Mouse (Mus musculus): Measurements from ENCODE around the gene Cyp2t4. TPM values are rescaled to one million over a fixed set of nuclear protein-coding genes. Genes with fewer than 3 reads are reported as not detected.

Gene Cyp2t4
- polyA plus RNA-seq, 2 experiments, result not detected

- Histone ChIP-seq H3K9ac (ENCODE audit: low read depth, low read length, severe bottlenecking) (no peak overlapping the region), H3K9me3 (ENCODE audit: control insufficient read depth, low read length) (no peaks in the 10 kb centered on the region), H3K36me3 (ENCODE audit: control insufficient read depth, insufficient read depth, low read length) (no peaks in the 10 kb centered on the region), H3K4me1 (ENCODE audit: control insufficient read depth, insufficient read depth, low read length) (no peaks in the 10 kb centered on the region), H3K27me3 (ENCODE audit: control insufficient read depth, insufficient read depth, low read length) (no peaks in the 10 kb centered on the region), H3K27ac (replicated peaks; ENCODE audit: low read depth, low read length) (no peak overlapping the region), H3K4me3 (replicated peaks; ENCODE audit: low read length) (no peak overlapping the region), H3K4me2 (replicated peaks; ENCODE audit: low read depth, low read length, severe bottlenecking) (no peak overlapping the region)
- 87% methylated on average over 13 of the region's 13 CpGs for WGBS
- DNase-seq (ENCODE audit: low spot score) (no peak), ATAC-seq (ENCODE audit: low FRiP score, low read depth) (no peak)
- TF ChIP-seq POLR2A (IDR thresholded peaks at IDR 0.05; ENCODE audit: borderline replicate concordance, extremely low read depth, insufficient read depth, insufficient read length), result no peak
These were observed 24.6 kb upstream of the Cyp2t4 start for GRCm38 (mm10) chr7:27128946-27129345.

GRCm38 (mm10) chr7:27129811-27130210 lies 23.7 kb upstream of the Cyp2t4 start:
- no peak for TF ChIP-seq POLR2A (IDR thresholded peaks at IDR 0.05; ENCODE audit: borderline replicate concordance, extremely low read depth, insufficient read depth, insufficient read length)
- H3K27ac ChIP-seq (replicated peaks; ENCODE audit: low read depth, low read length), result no peak overlapping the region
- H3K9ac ChIP-seq (ENCODE audit: low read depth, low read length, severe bottlenecking), result no peak overlapping the region
- 79% methylated on average over 12 of the region's 12 CpGs for WGBS
- no peak for DNase-seq (ENCODE audit: low spot score)
- no peak for ATAC-seq (ENCODE audit: low FRiP score, low read depth)
- no peaks in the 10 kb centered on the region for H3K9me3 ChIP-seq (ENCODE audit: control insufficient read depth, low read length)
- H3K27me3 ChIP-seq (ENCODE audit: control insufficient read depth, insufficient read depth, low read length), result no peaks in the 10 kb centered on the region
- no peak overlapping the region for H3K4me2 ChIP-seq (replicated peaks; ENCODE audit: low read depth, low read length, severe bottlenecking)
- H3K4me1 ChIP-seq (ENCODE audit: control insufficient read depth, insufficient read depth, low read length), result no peaks in the 10 kb centered on the region
- no peaks in the 10 kb centered on the region for H3K36me3 ChIP-seq (ENCODE audit: control insufficient read depth, insufficient read depth, low read length)
- H3K4me3 ChIP-seq (replicated peaks; ENCODE audit: low read length), result no peak overlapping the region

- Histone ChIP-seq H3K4me2 (replicated peaks; ENCODE audit: low read depth, low read length, severe bottlenecking) (no peak overlapping the region), H3K27me3 (ENCODE audit: control insufficient read depth, insufficient read depth, low read length) (no peaks in the 10 kb centered on the region), H3K9ac (ENCODE audit: low read depth, low read length, severe bottlenecking) (no peak overlapping the region), H3K36me3 (ENCODE audit: control insufficient read depth, insufficient read depth, low read length) (no peaks in the 10 kb centered on the region), H3K4me3 (replicated peaks; ENCODE audit: low read length) (no peak overlapping the region), H3K27ac (replicated peaks; ENCODE audit: low read depth, low read length) (no peak overlapping the region), H3K4me1 (ENCODE audit: control insufficient read depth, insufficient read depth, low read length) (no peaks in the 10 kb centered on the region), H3K9me3 (ENCODE audit: control insufficient read depth, low read length) (no peaks in the 10 kb centered on the region)
- DNase-seq (ENCODE audit: low spot score), result no peak
- ATAC-seq (ENCODE audit: low FRiP score, low read depth), result no peak
- WGBS, result 85% methylated on average over 22 of the region's 22 CpGs
- no peak for TF ChIP-seq POLR2A (IDR thresholded peaks at IDR 0.05; ENCODE audit: borderline replicate concordance, extremely low read depth, insufficient read depth, insufficient read length)
These were observed 22.8 kb upstream of the Cyp2t4 start for GRCm38 (mm10) chr7:27130521-27131370.

- H3K9me3 ChIP-seq (ENCODE audit: control insufficient read depth, low read length), result no peaks in the 10 kb centered on the region
- no peak overlapping the region for H3K4me3 ChIP-seq (replicated peaks; ENCODE audit: low read length)
- H3K27me3 ChIP-seq (ENCODE audit: control insufficient read depth, insufficient read depth, low read length), result no peaks in the 10 kb centered on the region
- DNase-seq (ENCODE audit: low spot score), result no peak
- H3K27ac ChIP-seq (replicated peaks; ENCODE audit: low read depth, low read length), result no peak overlapping the region
- H3K4me1 ChIP-seq (ENCODE audit: control insufficient read depth, insufficient read depth, low read length), result no peaks in the 10 kb centered on the region
- 70% methylated on average over 2 of the region's 2 CpGs for WGBS
- no peak overlapping the region for H3K4me2 ChIP-seq (replicated peaks; ENCODE audit: low read depth, low read length, severe bottlenecking)
- no peaks in the 10 kb centered on the region for H3K36me3 ChIP-seq (ENCODE audit: control insufficient read depth, insufficient read depth, low read length)
- ATAC-seq (ENCODE audit: low FRiP score, low read depth), result no peak
- no peak overlapping the region for H3K9ac ChIP-seq (ENCODE audit: low read depth, low read length, severe bottlenecking)
- TF ChIP-seq POLR2A (IDR thresholded peaks at IDR 0.05; ENCODE audit: borderline replicate concordance, extremely low read depth, insufficient read depth, insufficient read length), result no peak
These were observed 22.1 kb upstream of the Cyp2t4 start for GRCm38 (mm10) chr7:27131387-27131786.

- no peak for TF ChIP-seq POLR2A (IDR thresholded peaks at IDR 0.05; ENCODE audit: borderline replicate concordance, extremely low read depth, insufficient read depth, insufficient read length)
- Histone ChIP-seq H3K4me1 (ENCODE audit: control insufficient read depth, insufficient read depth, low read length) (no peaks in the 10 kb centered on the region), H3K27ac (replicated peaks; ENCODE audit: low read depth, low read length) (no peak overlapping the region), H3K27me3 (ENCODE audit: control insufficient read depth, insufficient read depth, low read length) (no peaks in the 10 kb centered on the region), H3K9me3 (ENCODE audit: control insufficient read depth, low read length) (no peaks in the 10 kb centered on the region), H3K4me3 (replicated peaks; ENCODE audit: low read length) (no peak overlapping the region), H3K36me3 (ENCODE audit: control insufficient read depth, insufficient read depth, low read length) (no peaks in the 10 kb centered on the region), H3K4me2 (replicated peaks; ENCODE audit: low read depth, low read length, severe bottlenecking) (peak overlapping the region; percentile 25; the same call in 1 of the 2 replicates), H3K9ac (ENCODE audit: low read depth, low read length, severe bottlenecking) (no peak overlapping the region)
- WGBS, result 9% methylated on average over 10 of the region's 10 CpGs
- DNase-seq (ENCODE audit: low spot score) (peak; percentile 83), ATAC-seq (ENCODE audit: low FRiP score, low read depth) (0 out of 2 replicates have a peak, but pooled peaks have one; percentile 23)
These were observed 20.9 kb upstream of the Cyp2t4 start for GRCm38 (mm10) chr7:27132588-27132987.
